Mouse (Mus musculus): ENCODE results near the gene Arhgap22. TPM values are rescaled to one million over a fixed set of nuclear protein-coding genes. Genes with fewer than 3 reads are reported as not detected.

Gene Arhgap22
- 8.5 and 14.0 TPM in 2 replicates for polyA plus RNA-seq (2014; fragmentation: Nextera tagmentation; extraction: Ambion mirVana)

GRCm38 (mm10) chr14:33213823-33214766 is at the start of gene Arhgap22:
Arhgap22 (plus strand) TSS chr14:33214026.
- 14% methylated on average over 28 of the region's 28 CpGs for WGBS
- H3K9ac ChIP-seq (ENCODE audit: low read depth, low read length), result no peak within 1 kb of the TSS
- no peak within 1 kb of the TSS for H3K27ac ChIP-seq (ENCODE audit: low read depth, low read length)
- H3K4me1 ChIP-seq (replicated peaks; ENCODE audit: control insufficient read depth, insufficient read depth, low read length), result peaks cover 10% of the 10 kb centered on the region
- no peaks in the 10 kb centered on the region for H3K36me3 ChIP-seq (ENCODE audit: control insufficient read depth, insufficient read depth, low read length)
- peak; percentile 78 for DNase-seq (ENCODE audit: low spot score)
- peak; percentile 79 for ATAC-seq (replicated peaks; ENCODE audit: low FRiP score)
- H3K9me3 ChIP-seq (ENCODE audit: control insufficient read depth, low read length), result no peaks in the 10 kb centered on the region
- H3K27me3 ChIP-seq (replicated peaks; ENCODE audit: control insufficient read depth, insufficient read depth, low read length), result 0 out of 2 replicates have a peak, but pooled peaks cover 3% of the 10 kb centered on the region
- peak within 1 kb of the TSS; percentile 41 for H3K4me2 ChIP-seq
- no peak within 1 kb of the TSS for H3K4me3 ChIP-seq (ENCODE audit: low read depth, low read length)

- Histone ChIP-seq H3K9ac (ENCODE audit: low read depth, low read length) (no peak overlapping the region), H3K27me3 (replicated peaks; ENCODE audit: control insufficient read depth, insufficient read depth, low read length) (no peaks in the 10 kb centered on the region), H3K36me3 (ENCODE audit: control insufficient read depth, insufficient read depth, low read length) (no peaks in the 10 kb centered on the region), H3K4me2 (no peak overlapping the region), H3K9me3 (ENCODE audit: control insufficient read depth, low read length) (no peaks in the 10 kb centered on the region), H3K4me1 (replicated peaks; ENCODE audit: control insufficient read depth, insufficient read depth, low read length) (no peaks in the 10 kb centered on the region), H3K4me3 (ENCODE audit: low read depth, low read length) (no peak overlapping the region), H3K27ac (ENCODE audit: low read depth, low read length) (no peak overlapping the region)
- DNase-seq (ENCODE audit: low spot score), result no peak
- 76% methylated on average over 4 of the region's 4 CpGs for WGBS
- ATAC-seq (replicated peaks; ENCODE audit: low FRiP score), result no peak
Measured at GRCm38 (mm10) chr14:33168750-33169149, 45.1 kb upstream of the Arhgap22 start.

- ATAC-seq (replicated peaks; ENCODE audit: low FRiP score), result no peak
- H3K4me1 ChIP-seq (replicated peaks; ENCODE audit: control insufficient read depth, insufficient read depth, low read length), result no peaks in the 10 kb centered on the region
- H3K9ac ChIP-seq (ENCODE audit: low read depth, low read length), result no peak overlapping the region
Measured at GRCm38 (mm10) chr14:33171942-33172341, 41.9 kb upstream of the Arhgap22 start.

GRCm38 (mm10) chr14:33175059-33175821 is 38.6 kb upstream of the Arhgap22 start:
- Histone ChIP-seq H3K27me3 (replicated peaks; ENCODE audit: control insufficient read depth, insufficient read depth, low read length) (no peaks in the 10 kb centered on the region), H3K9ac (ENCODE audit: low read depth, low read length) (no peak overlapping the region), H3K36me3 (ENCODE audit: control insufficient read depth, insufficient read depth, low read length) (no peaks in the 10 kb centered on the region), H3K27ac (ENCODE audit: low read depth, low read length) (no peak overlapping the region; the same call in 1 of the 2 replicates), H3K4me3 (ENCODE audit: low read depth, low read length) (no peak overlapping the region), H3K4me1 (replicated peaks; ENCODE audit: control insufficient read depth, insufficient read depth, low read length) (no peaks in the 10 kb centered on the region), H3K9me3 (ENCODE audit: control insufficient read depth, low read length) (no peaks in the 10 kb centered on the region), H3K4me2 (no peak overlapping the region)
- 79% methylated on average over 4 of the region's 4 CpGs for WGBS
- DNase-seq (ENCODE audit: low spot score), result no peak
- no peak for ATAC-seq (replicated peaks; ENCODE audit: low FRiP score)

More at GRCm38 (mm10) chr14:33171942-33172341, 41.9 kb upstream of the Arhgap22 start:
- Histone ChIP-seq H3K9me3 (ENCODE audit: control insufficient read depth, low read length) (no peaks in the 10 kb centered on the region), H3K27ac (ENCODE audit: low read depth, low read length) (no peak overlapping the region), H3K36me3 (ENCODE audit: control insufficient read depth, insufficient read depth, low read length) (no peaks in the 10 kb centered on the region), H3K27me3 (replicated peaks; ENCODE audit: control insufficient read depth, insufficient read depth, low read length) (no peaks in the 10 kb centered on the region), H3K4me2 (no peak overlapping the region), H3K4me3 (ENCODE audit: low read depth, low read length) (no peak overlapping the region)
- no peak for DNase-seq (ENCODE audit: low spot score)
- WGBS, result 66% methylated on average over 1 of the region's 1 CpGs

- Histone ChIP-seq H3K9me3 (ENCODE audit: control insufficient read depth, low read length) (no peaks in the 10 kb centered on the region), H3K36me3 (ENCODE audit: control insufficient read depth, insufficient read depth, low read length) (no peaks in the 10 kb centered on the region), H3K4me2 (no peak overlapping the region), H3K9ac (ENCODE audit: low read depth, low read length) (no peak overlapping the region), H3K27ac (ENCODE audit: low read depth, low read length) (no peak overlapping the region), H3K27me3 (replicated peaks; ENCODE audit: control insufficient read depth, insufficient read depth, low read length) (no peaks in the 10 kb centered on the region), H3K4me1 (replicated peaks; ENCODE audit: control insufficient read depth, insufficient read depth, low read length) (no peaks in the 10 kb centered on the region), H3K4me3 (ENCODE audit: low read depth, low read length) (no peak overlapping the region)
- no peak for DNase-seq (ENCODE audit: low spot score)
- no peak for ATAC-seq (replicated peaks; ENCODE audit: low FRiP score)
- WGBS, result 89% methylated on average over 5 of the region's 5 CpGs
Measured at GRCm38 (mm10) chr14:33180102-33180501, 33.7 kb upstream of the Arhgap22 start.

- no peak within 1 kb of the TSS for H3K27ac ChIP-seq (ENCODE audit: low read depth, low read length)
- ATAC-seq (replicated peaks; ENCODE audit: low FRiP score), result no peak
- no peak for DNase-seq (ENCODE audit: low spot score)
- no peaks in the 10 kb centered on the region for H3K36me3 ChIP-seq (ENCODE audit: control insufficient read depth, insufficient read depth, low read length)
- H3K27me3 ChIP-seq (replicated peaks; ENCODE audit: control insufficient read depth, insufficient read depth, low read length), result no peaks in the 10 kb centered on the region
- 0 out of 2 replicates have a peak within 1 kb of the TSS, but pooled peaks have one; percentile 12 for H3K9ac ChIP-seq (ENCODE audit: low read depth, low read length)
- 48% methylated on average over 11 of the region's 11 CpGs for WGBS
- H3K4me1 ChIP-seq (replicated peaks; ENCODE audit: control insufficient read depth, insufficient read depth, low read length), result no peaks in the 10 kb centered on the region
- H3K9me3 ChIP-seq (ENCODE audit: control insufficient read depth, low read length), result no peaks in the 10 kb centered on the region
- peak within 1 kb of the TSS; percentile 27 for H3K4me3 ChIP-seq (ENCODE audit: low read depth, low read length)
- peak within 1 kb of the TSS; percentile 48 for H3K4me2 ChIP-seq
Measured at GRCm38 (mm10) chr14:33185068-33185800, 28.6 kb upstream of the Arhgap22 start, which contains the start of gene Wdfy4. Wdfy4 (minus strand) TSS chr14:33185508.

GRCm38 (mm10) chr14:33187201-33187600 is 26.6 kb upstream of the Arhgap22 start:
- WGBS, result 74% methylated on average over 4 of the region's 4 CpGs
- Histone ChIP-seq H3K4me3 (ENCODE audit: low read depth, low read length) (no peak overlapping the region), H3K27me3 (replicated peaks; ENCODE audit: control insufficient read depth, insufficient read depth, low read length) (no peaks in the 10 kb centered on the region), H3K9me3 (ENCODE audit: control insufficient read depth, low read length) (no peaks in the 10 kb centered on the region), H3K4me1 (replicated peaks; ENCODE audit: control insufficient read depth, insufficient read depth, low read length) (no peaks in the 10 kb centered on the region), H3K36me3 (ENCODE audit: control insufficient read depth, insufficient read depth, low read length) (no peaks in the 10 kb centered on the region), H3K9ac (ENCODE audit: low read depth, low read length) (no peak overlapping the region), H3K4me2 (no peak overlapping the region), H3K27ac (ENCODE audit: low read depth, low read length) (no peak overlapping the region)
- ATAC-seq (replicated peaks; ENCODE audit: low FRiP score), result no peak
- DNase-seq (ENCODE audit: low spot score), result no peak

GRCm38 (mm10) chr14:33189230-33189629 is 24.6 kb upstream of the Arhgap22 start:
- no peak overlapping the region for H3K9ac ChIP-seq (ENCODE audit: low read depth, low read length)
- H3K4me2 ChIP-seq, result no peak overlapping the region
- no peak for ATAC-seq (replicated peaks; ENCODE audit: low FRiP score)
- DNase-seq (ENCODE audit: low spot score), result no peak
- H3K9me3 ChIP-seq (ENCODE audit: control insufficient read depth, low read length), result no peaks in the 10 kb centered on the region
- H3K36me3 ChIP-seq (ENCODE audit: control insufficient read depth, insufficient read depth, low read length), result no peaks in the 10 kb centered on the region
- H3K27me3 ChIP-seq (replicated peaks; ENCODE audit: control insufficient read depth, insufficient read depth, low read length), result no peaks in the 10 kb centered on the region
- no peak overlapping the region for H3K27ac ChIP-seq (ENCODE audit: low read depth, low read length)
- no peaks in the 10 kb centered on the region for H3K4me1 ChIP-seq (replicated peaks; ENCODE audit: control insufficient read depth, insufficient read depth, low read length)
- WGBS, result 71% methylated on average over 10 of the region's 10 CpGs
- H3K4me3 ChIP-seq (ENCODE audit: low read depth, low read length), result no peak overlapping the region
